Mouse (Mus musculus) gastrocnemius, adult 2 months (tissue): ENCODE measurements at regions not wholly inside any gene's neighbourhood (a gene's known extent, or its start where the extent isn't known, plus 50 kb on each side); places are given as distances from the start of the nearest gene placed in this dataset.

Experiments
- DNase-seq: peaks from one replicate; pipeline ENCODE4 v3.0.0; 2022
- H3K27ac ChIP-seq: fragments of 200-600 bp; 2 replicates; pipeline ENCODE4 v1.8.1; 2022; ENCODE audit warnings: mild to moderate bottlenecking
- H3K4me3 ChIP-seq: fragments of 200-600 bp; 2 replicates; pipeline ENCODE4 v1.8.1; 2022; ENCODE audit warnings: mild to moderate bottlenecking, moderate library complexity
- CTCF ChIP-seq: fragments of 200-600 bp; IDR thresholded peaks from 2 replicates; pipeline ENCODE4 v1.8.1; 2022; ENCODE audit warnings: antibody characterized with exemption, mild to moderate bottlenecking, moderate library complexity
- intact Hi-C: fragments of 180-260 bp; cut with DNase I; formaldehyde crosslinking; loops from one replicate; pipeline ENCODE4 v1.15.1; 2025

- no peak for DNase-seq
- no peak overlapping the region for H3K27ac ChIP-seq
- no peak for TF ChIP-seq CTCF
- no peak overlapping the region for H3K4me3 ChIP-seq
- intact Hi-C loops: loop anchor here (10.0 kb wide), 1 partner anchor 75 kb away; no protein-coding TSS in a partner anchor
Observed at GRCm38 (mm10) chr3:80049495-80050225, 165.3 kb downstream of the Fam198b start.

DNA sequence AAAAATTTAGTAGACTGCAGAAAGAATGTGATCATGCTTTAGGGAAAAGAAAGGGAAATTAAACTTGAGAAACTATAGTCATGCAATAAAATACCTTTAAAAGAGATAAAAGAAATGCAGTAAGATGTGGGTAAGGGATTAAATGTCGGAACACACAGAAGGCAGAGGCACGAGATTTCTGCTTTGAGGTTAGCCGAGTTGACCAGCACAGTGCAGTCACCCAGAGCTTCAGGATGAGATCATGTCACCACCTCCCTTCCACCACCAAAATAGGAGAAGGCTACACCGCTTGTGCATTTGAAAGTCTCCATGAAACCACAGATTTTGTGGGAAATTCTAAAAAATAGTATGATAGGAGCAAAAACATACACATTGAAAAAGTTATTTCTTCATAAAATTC is 166.6 kb downstream of the Fam198b start:
- Histone ChIP-seq H3K27ac (no peak overlapping the region), H3K4me3 (no peak overlapping the region)
- intact Hi-C loops: loop anchor here (10.0 kb wide), 1 partner anchor 76 kb away; no protein-coding TSS in a partner anchor
- no peak for TF ChIP-seq CTCF
- no peak for DNase-seq

DNA sequence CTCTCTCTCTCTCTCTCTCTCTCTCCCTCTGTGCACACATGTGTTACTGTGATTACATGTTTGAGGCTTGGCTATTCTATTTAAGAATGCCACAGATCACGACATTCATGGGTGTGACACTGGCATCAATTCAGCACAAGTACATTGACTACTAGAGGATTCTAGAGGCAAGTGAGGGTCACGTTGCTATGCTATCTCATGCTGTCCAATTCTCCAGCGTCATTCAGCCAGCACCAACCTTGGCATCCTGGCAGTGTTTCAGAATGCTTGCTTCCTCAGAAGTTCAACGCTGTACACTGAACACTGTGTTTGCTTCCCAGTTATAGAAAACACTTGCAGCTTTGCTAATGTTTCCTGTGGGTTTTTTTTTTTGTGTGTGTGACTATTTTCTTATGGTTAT is 167.6 kb downstream of the Fam198b start:
- intact Hi-C loops: loop anchor here (10.0 kb wide), 1 partner anchor 77 kb away; no protein-coding TSS in a partner anchor

GRCm38 (mm10) chr3:80052879-80053278 is 168.5 kb downstream of the Fam198b start:
- TF ChIP-seq CTCF: no peak
- intact Hi-C loops: loop anchor here (10.0 kb wide), 1 partner anchor 78 kb away; no protein-coding TSS in a partner anchor
- Histone ChIP-seq H3K27ac (peak overlapping the region; percentile 40; the same call in 1 of the 2 replicates), H3K4me3 (no peak overlapping the region)
- no peak for DNase-seq

More for the DNA sequence above, 167.6 kb downstream of the Fam198b start:
- Histone ChIP-seq H3K4me3 (no peak overlapping the region), H3K27ac (peak overlapping the region; percentile 40)
- no peak for DNase-seq
- no peak for TF ChIP-seq CTCF

DNA sequence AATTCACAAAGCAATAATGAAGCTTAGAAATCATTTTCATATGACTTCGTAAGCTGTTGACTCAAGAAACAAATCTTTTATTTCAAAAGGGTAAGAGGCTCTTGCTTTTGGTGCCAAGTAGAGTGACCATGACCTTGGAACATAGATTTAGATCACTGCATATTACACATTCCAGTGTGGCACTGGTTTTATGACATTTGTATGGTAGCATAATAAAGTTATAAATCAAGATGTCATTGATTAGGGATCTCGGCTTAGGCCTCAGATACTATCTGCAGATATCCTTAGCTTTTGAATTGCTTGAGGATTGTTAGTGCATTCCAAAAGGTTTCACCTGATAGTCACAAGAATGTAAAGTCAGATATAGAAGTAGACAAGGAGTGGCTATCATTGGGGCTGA is 169.1 kb downstream of the Fam198b start:
- peak overlapping the region; percentile 40; the same call in 1 of the 2 replicates for H3K27ac ChIP-seq
- no peak overlapping the region for H3K4me3 ChIP-seq
- TF ChIP-seq CTCF: no peak
- DNase-seq: no peak
- intact Hi-C loops: loop anchor here (10.0 kb wide), 1 partner anchor 79 kb away; no protein-coding TSS in a partner anchor

DNA sequence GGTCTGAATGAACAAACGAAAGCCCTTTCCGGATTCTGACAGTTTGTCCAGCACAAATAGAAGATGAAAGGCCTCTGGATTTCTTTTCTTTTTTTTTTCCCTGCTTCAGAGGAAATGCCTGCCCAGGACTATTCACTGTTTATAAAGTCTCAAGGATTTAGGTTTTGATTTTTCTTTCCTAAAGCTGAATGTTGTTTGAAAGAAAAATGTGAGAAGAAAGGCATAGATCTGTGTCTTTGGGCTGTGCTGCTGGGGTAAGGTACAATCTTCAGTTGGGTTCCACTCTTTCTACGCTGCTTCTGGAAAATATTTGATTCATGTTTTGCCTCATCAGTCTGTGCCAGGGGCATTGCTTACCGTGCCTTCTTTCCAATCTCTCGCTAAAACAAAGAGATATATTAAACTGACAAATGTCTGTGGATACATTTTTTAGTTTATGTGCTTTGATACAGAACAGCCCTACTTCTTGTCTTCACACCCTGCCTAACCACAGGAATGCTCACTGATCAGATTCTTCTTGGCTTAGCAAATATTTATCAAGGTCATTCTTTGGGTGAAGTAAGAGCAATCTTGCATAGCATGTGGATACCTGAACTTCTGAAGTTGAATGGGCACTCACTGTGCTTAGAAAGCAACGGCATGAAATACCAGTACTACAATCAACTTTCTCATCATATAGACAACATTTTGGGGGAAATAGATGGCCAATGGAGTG is 172.5 kb downstream of the Fam198b start:
- no peak for DNase-seq
- H3K4me3 ChIP-seq: no peak overlapping the region
- TF ChIP-seq CTCF: no peak
- intact Hi-C loops: loop anchor here (10.0 kb wide), 1 partner anchor 82 kb away; no protein-coding TSS in a partner anchor
- peak overlapping the region; percentile 6 for H3K27ac ChIP-seq

- Histone ChIP-seq H3K27ac (no peak overlapping the region), H3K4me3 (no peak overlapping the region)
- TF ChIP-seq CTCF: peak; percentile 91
- intact Hi-C loops: loop anchor here (1.0 to 10.0 kb wide), 2 partner anchors 84 to 175 kb away; no protein-coding TSS in a partner anchor
- peak; percentile 53 for DNase-seq
Observed at GRCm38 (mm10) chr3:80058722-80059121, 174.4 kb downstream of the Fam198b start.

DNA sequence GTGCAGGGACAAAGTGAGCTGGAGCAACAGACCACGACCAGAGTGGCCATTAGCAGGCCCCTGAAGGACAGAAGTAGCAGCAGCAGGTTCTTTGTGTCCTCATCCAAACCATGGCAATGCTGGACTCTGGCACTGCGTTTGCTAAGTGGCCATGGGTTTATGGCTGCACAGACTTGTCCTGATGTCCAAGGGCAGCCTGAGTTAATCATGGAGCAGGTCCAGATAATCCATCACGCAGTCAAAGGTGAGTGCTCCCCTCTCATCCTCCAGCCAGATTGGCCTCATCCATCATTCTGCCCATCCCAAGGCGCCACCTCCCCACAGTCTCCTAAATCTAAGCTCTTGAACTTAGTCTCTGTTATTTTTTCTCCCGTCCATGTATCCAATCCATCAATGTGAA is 186.4 kb downstream of the Fam198b start:
- TF ChIP-seq CTCF: no peak

GRCm38 (mm10) chr3:80079801-80080418 is 195.6 kb downstream of the Fam198b start:
- intact Hi-C loops: no loop called here
- peak; percentile 67 for DNase-seq
- Histone ChIP-seq H3K4me3 (peak overlapping the region; percentile 67), H3K27ac (peak overlapping the region; percentile 7; the same call in 1 of the 2 replicates)
- TF ChIP-seq CTCF: peak; percentile 87

More for the DNA sequence above, 186.4 kb downstream of the Fam198b start:
- Histone ChIP-seq H3K27ac (no peak overlapping the region), H3K4me3 (no peak overlapping the region)
- no peak for DNase-seq
- intact Hi-C loops: no loop called here

GRCm38 (mm10) chr3:80081210-80081609 is 196.9 kb downstream of the Fam198b start:
- H3K4me3 ChIP-seq: no peak overlapping the region
- no peak for TF ChIP-seq CTCF
- no peak for DNase-seq
- H3K27ac ChIP-seq: no peak overlapping the region
- intact Hi-C loops: no loop called here

- Histone ChIP-seq H3K4me3 (no peak overlapping the region), H3K27ac (no peak overlapping the region)
- intact Hi-C loops: no loop called here
- no peak for DNase-seq
- TF ChIP-seq CTCF: no peak
Observed at GRCm38 (mm10) chr3:80082780-80083519, 198.6 kb downstream of the Fam198b start.

GRCm38 (mm10) chr3:80084168-80084567 is 199.8 kb downstream of the Fam198b start:
- no peak overlapping the region for H3K27ac ChIP-seq
- H3K4me3 ChIP-seq: no peak overlapping the region
- intact Hi-C loops: no loop called here
- DNase-seq: no peak
- no peak for TF ChIP-seq CTCF
